Mouse (Mus musculus) bone marrow macrophage, adult 2 months (primary cell): ENCODE data around the gene Trappc10. TPM values are rescaled to one million over a fixed set of nuclear protein-coding genes. Genes with fewer than 3 reads are reported as not detected.
A peak's percentile ranks its signal among the peaks of the same experiment; 100 is the strongest.
"Not testable (repeated sequence)": the region's sequence is repeated elsewhere in the genome, so short reads cannot be mapped to it uniquely, and the experiment has no call there.

Source experiments
- H3K27ac ChIP-seq: 2 replicates; pipeline ENCODE4 v1.5.1; 2012; ENCODE audit warnings: low read depth, low read length; ENCODE audit not compliant: insufficient read depth
- H3K4me1 ChIP-seq: 2 replicates; pipeline ENCODE4 v1.6.1; 2012; ENCODE audit warnings: low read length; ENCODE audit not compliant: control insufficient read depth, insufficient read depth
- H3K4me3 ChIP-seq: 2 replicates; pipeline ENCODE4 v1.5.1; 2012; ENCODE audit warnings: mild to moderate bottlenecking, low read length, moderate library complexity; ENCODE audit not compliant: insufficient read depth
- CTCF ChIP-seq: IDR thresholded peaks from 2 replicates; pipeline ENCODE4 v1.5.1; 2012; ENCODE audit warnings: low read depth, mild to moderate bottlenecking, low read length, moderate library complexity
- POLR2A ChIP-seq: IDR thresholded peaks from 2 replicates; pipeline ENCODE4 v1.6.1; 2012; ENCODE audit warnings: mild to moderate bottlenecking, low read depth, low read length, borderline replicate concordance
- polyA plus RNA-seq: library from polyadenylated mRNA; stranded (reverse); fragments of >200 nt; gene quantifications from 2 replicates; pipeline ENCODE4 v1.2.4, GENCODE M21; 2012; ENCODE audit not compliant: missing spikeins, insufficient read depth, insufficient read length

The Trappc10 gene
- polyA plus RNA-seq, 1 experiment = 29.6 TPM

- no peak overlapping the region for H3K4me3 ChIP-seq
- H3K27ac ChIP-seq = no peak overlapping the region
- no peak for TF ChIP-seq CTCF
- no peak for TF ChIP-seq POLR2A
- H3K4me1 ChIP-seq = 0 out of 2 replicates have a peak, but pooled peaks cover 2% of the 10 kb centered on the region
Observed at GRCm38 (mm10) chr10:78216376-78217083, 27.9 kb downstream of the Trappc10 start.

GRCm38 (mm10) chr10:78214371-78214770 lies 30.1 kb downstream of the Trappc10 start:
- H3K27ac ChIP-seq = no peak overlapping the region
- no peak for TF ChIP-seq POLR2A
- TF ChIP-seq CTCF = no peak
- H3K4me3 ChIP-seq = no peak overlapping the region
- no peaks in the 10 kb centered on the region for H3K4me1 ChIP-seq

GRCm38 (mm10) chr10:78211311-78211710 lies 33.1 kb downstream of the Trappc10 start:
- H3K4me1 ChIP-seq = no peaks in the 10 kb centered on the region
- no peak overlapping the region for H3K27ac ChIP-seq
- H3K4me3 ChIP-seq = no peak overlapping the region
- TF ChIP-seq CTCF = no peak
- no peak for TF ChIP-seq POLR2A

GRCm38 (mm10) chr10:78201182-78201581 lies 43.3 kb downstream of the Trappc10 start:
- no peak for TF ChIP-seq POLR2A
- TF ChIP-seq CTCF = no peak
- H3K4me1 ChIP-seq = no peaks in the 10 kb centered on the region
- H3K4me3 ChIP-seq = no peak overlapping the region
- H3K27ac ChIP-seq = no peak overlapping the region

GRCm38 (mm10) chr10:78192933-78193332 lies 51.5 kb downstream of the Trappc10 start:
- Histone ChIP-seq H3K27ac (no peak overlapping the region), H3K4me1 (no peaks in the 10 kb centered on the region), H3K4me3 (no peak overlapping the region)
- TF ChIP-seq POLR2A = no peak
- TF ChIP-seq CTCF = no peak

- not testable (repeated sequence) for H3K4me1 ChIP-seq, H3K4me3 ChIP-seq, H3K27ac ChIP-seq
Observed at GRCm38 (mm10) chr10:78186076-78186475, 58.4 kb downstream of the Trappc10 start.

GRCm38 (mm10) chr10:78185381-78185725 lies 59.1 kb downstream of the Trappc10 start:
- TF ChIP-seq CTCF (no peak), POLR2A (no peak)
- H3K4me3 ChIP-seq = peak overlapping the region; percentile 96
- H3K27ac ChIP-seq = peak overlapping the region; percentile 56
- peaks cover 7% of the 10 kb centered on the region for H3K4me1 ChIP-seq

GRCm38 (mm10) chr10:78184531-78185380 lies 59.7 kb downstream of the Trappc10 start, which contains the start of gene Pwp2:
Gene Pwp2 (minus strand): TSS chr10:78185149.
- TF ChIP-seq CTCF = no peak
- no peak for TF ChIP-seq POLR2A
- H3K27ac ChIP-seq = peak within 1 kb of the TSS; percentile 56

GRCm38 (mm10) chr10:78183577-78183976 lies 60.9 kb downstream of the Trappc10 start:
- Histone ChIP-seq H3K4me3 (peak overlapping the region; percentile 96), H3K4me1 (peaks cover 7% of the 10 kb centered on the region), H3K27ac (no peak overlapping the region)
- TF ChIP-seq CTCF (no peak), POLR2A (no peak)

More at GRCm38 (mm10) chr10:78184531-78185380, 59.7 kb downstream of the Trappc10 start, which contains the start of gene Pwp2:
- Histone ChIP-seq H3K4me1 (peaks cover 7% of the 10 kb centered on the region), H3K4me3 (peak within 1 kb of the TSS; percentile 96)

GRCm38 (mm10) chr10:78182321-78182720 lies 62.1 kb downstream of the Trappc10 start:
- TF ChIP-seq POLR2A (no peak), CTCF (no peak)
- Histone ChIP-seq H3K4me1 (peaks cover 7% of the 10 kb centered on the region), H3K27ac (no peak overlapping the region), H3K4me3 (no peak overlapping the region)
